Mouse (Mus musculus) small intestine, adult 2 months (tissue): ENCODE results near the gene Tead4. TPM values are rescaled to one million over a fixed set of nuclear protein-coding genes. Genes with fewer than 3 reads are reported as not detected.
A peak's percentile ranks its signal among the peaks of the same experiment; 100 is the strongest.

Source experiments
- H3K27ac ChIP-seq: fragments of 200-500 bp; 2 replicates; pipeline ENCODE4 v1.5.1; 2012; ENCODE audit warnings: low read depth, low read length, control low read depth, inconsistent platforms; ENCODE audit not compliant: insufficient read depth
- H3K27me3 ChIP-seq: fragments of 200-500 bp; 2 replicates; pipeline ENCODE4 v1.6.1; 2012; ENCODE audit warnings: mild to moderate bottlenecking, moderate library complexity, low read length, inconsistent platforms; ENCODE audit not compliant: control insufficient read depth, insufficient read depth
- H3K36me3 ChIP-seq: fragments of 200-500 bp; 2 replicates; pipeline ENCODE4 v1.6.1; 2012; ENCODE audit warnings: mild to moderate bottlenecking, low read length, control low read depth, inconsistent platforms; ENCODE audit not compliant: control insufficient read depth, insufficient read depth
- H3K4me1 ChIP-seq: fragments of 200-500 bp; 2 replicates; pipeline ENCODE4 v1.6.1; 2012; ENCODE audit warnings: low read length, inconsistent platforms, mixed read lengths; ENCODE audit not compliant: control insufficient read depth, insufficient read depth, insufficient read length
- H3K4me3 ChIP-seq: fragments of 200-500 bp; 2 replicates; pipeline ENCODE4 v1.5.1; 2012; ENCODE audit warnings: low read depth, mild to moderate bottlenecking, control low read depth, inconsistent platforms, low read length, moderate library complexity
- CTCF ChIP-seq: fragments of 200-500 bp; IDR thresholded peaks from 2 replicates; pipeline ENCODE4 v1.5.1; 2012; ENCODE audit warnings: low read depth, mild to moderate bottlenecking, control low read depth, inconsistent platforms, low read length, moderate library complexity, mixed read lengths; ENCODE audit not compliant: insufficient replicate concordance, insufficient read length; ENCODE audit errors: extremely low read depth
- POLR2A ChIP-seq: fragments of 200-500 bp; IDR thresholded peaks from 2 replicates; pipeline ENCODE4 v1.6.1; 2012; ENCODE audit warnings: low read depth, mild to moderate bottlenecking, control low read depth, inconsistent platforms, low read length, moderate library complexity
- WGBS: fragments of 180-500 bp; shearing (Covaris S2); methylation state at CpG from one replicate; pipeline ENCODE4 v1.1.7; 2018; 5-methylcytosine and 5-hydroxymethylcytosine counted together
- polyA plus RNA-seq: library from polyadenylated mRNA; depleted of rRNA; stranded (reverse); fragments of >200 nt; gene quantifications from 2 replicates; pipeline ENCODE4 v1.2.3, GENCODE M21; 2012

The Tead4 gene
- polyA plus RNA-seq, 1 experiment, result 0.93 TPM

GRCm38 (mm10) chr6:128301458-128301857 lies 835 bp upstream of the Tead4 start:
- Histone ChIP-seq H3K4me1 (peaks cover 9% of the 10 kb centered on the region), H3K27me3 (peaks cover 14% of the 10 kb centered on the region; the same call in 1 of the 2 replicates), H3K4me3 (no peak overlapping the region), H3K27ac (no peak overlapping the region), H3K36me3 (no peaks in the 10 kb centered on the region)
- 28% methylated on average over 11 of the region's 11 CpGs for WGBS
- TF ChIP-seq CTCF (no peak), POLR2A (no peak)

- no peaks in the 10 kb centered on the region for H3K36me3 ChIP-seq
- H3K4me1 ChIP-seq, result peaks cover 17% of the 10 kb centered on the region
- TF ChIP-seq POLR2A (no peak), CTCF (no peak)
- H3K4me3 ChIP-seq, result peak overlapping the region; percentile 86
- no peak overlapping the region for H3K27ac ChIP-seq
- WGBS, result 4% methylated on average over 25 of the region's 25 CpGs
- peaks cover 14% of the 10 kb centered on the region; the same call in 1 of the 2 replicates for H3K27me3 ChIP-seq
These were observed 1.1 kb downstream of the Tead4 start for GRCm38 (mm10) chr6:128299292-128300133.

- peaks cover 14% of the 10 kb centered on the region; the same call in 1 of the 2 replicates for H3K27me3 ChIP-seq
- H3K36me3 ChIP-seq, result no peaks in the 10 kb centered on the region
- H3K4me1 ChIP-seq, result peaks cover 17% of the 10 kb centered on the region
- no peak overlapping the region for H3K27ac ChIP-seq
- no peak for TF ChIP-seq POLR2A
- 61% methylated on average over 7 of the region's 7 CpGs for WGBS
- no peak overlapping the region for H3K4me3 ChIP-seq
These were observed 2.4 kb downstream of the Tead4 start for GRCm38 (mm10) chr6:128298246-128298645.

- 23% methylated on average over 11 of the region's 11 CpGs for WGBS
- Histone ChIP-seq H3K36me3 (no peaks in the 10 kb centered on the region), H3K27me3 (peaks cover 14% of the 10 kb centered on the region; the same call in 1 of the 2 replicates), H3K4me3 (no peak overlapping the region), H3K27ac (no peak overlapping the region), H3K4me1 (peaks cover 17% of the 10 kb centered on the region)
- no peak for TF ChIP-seq CTCF
- TF ChIP-seq POLR2A, result no peak
These were observed 3.8 kb downstream of the Tead4 start for GRCm38 (mm10) chr6:128296750-128297393.

- peaks cover 14% of the 10 kb centered on the region; the same call in 1 of the 2 replicates for H3K27me3 ChIP-seq
- H3K4me1 ChIP-seq, result peaks cover 17% of the 10 kb centered on the region
- no peak overlapping the region for H3K27ac ChIP-seq
- H3K4me3 ChIP-seq, result no peak overlapping the region
- H3K36me3 ChIP-seq, result no peaks in the 10 kb centered on the region
- WGBS, result 18% methylated on average over 6 of the region's 6 CpGs
- TF ChIP-seq CTCF, result no peak
- no peak for TF ChIP-seq POLR2A
These were observed 4.5 kb downstream of the Tead4 start for GRCm38 (mm10) chr6:128295876-128296749.

GRCm38 (mm10) chr6:128291284-128291683 lies 9.3 kb downstream of the Tead4 start:
- 52% methylated on average over 5 of the region's 5 CpGs for WGBS
- Histone ChIP-seq H3K36me3 (no peaks in the 10 kb centered on the region), H3K27me3 (no peaks in the 10 kb centered on the region), H3K27ac (no peak overlapping the region), H3K4me3 (no peak overlapping the region), H3K4me1 (peaks cover 6% of the 10 kb centered on the region; the same call in 1 of the 2 replicates)
- TF ChIP-seq POLR2A (no peak), CTCF (no peak)

GRCm38 (mm10) chr6:128288681-128289080 lies 11.9 kb downstream of the Tead4 start:
- H3K36me3 ChIP-seq, result no peaks in the 10 kb centered on the region
- peaks cover 7% of the 10 kb centered on the region; the same call in 1 of the 2 replicates for H3K4me1 ChIP-seq
- H3K27me3 ChIP-seq, result no peaks in the 10 kb centered on the region
- 80% methylated on average over 6 of the region's 6 CpGs for WGBS
- no peak overlapping the region for H3K4me3 ChIP-seq
- TF ChIP-seq POLR2A, result no peak
- H3K27ac ChIP-seq, result no peak overlapping the region
